Mouse (Mus musculus) thymus, adult 2 months (tissue): ENCODE measurements around the gene Ntn4.

ENCODE experiments used
- CTCF ChIP-seq: fragments of 200-500 bp; IDR thresholded peaks from 2 replicates; pipeline ENCODE4 v1.5.1; 2012; ENCODE audit warnings: mild to moderate bottlenecking, control low read depth, low read length, moderate library complexity, borderline replicate concordance; ENCODE audit not compliant: control insufficient read depth, poor library complexity, insufficient read depth; ENCODE audit errors: extremely low read depth
- POLR2A ChIP-seq: fragments of 200-500 bp; IDR thresholded peaks from 2 replicates; pipeline ENCODE4 v1.6.1; 2012; ENCODE audit warnings: mild to moderate bottlenecking, low read length, control low read depth, moderate library complexity; ENCODE audit not compliant: control insufficient read depth, poor library complexity, insufficient read depth; ENCODE audit errors: extremely low read depth

DNA sequence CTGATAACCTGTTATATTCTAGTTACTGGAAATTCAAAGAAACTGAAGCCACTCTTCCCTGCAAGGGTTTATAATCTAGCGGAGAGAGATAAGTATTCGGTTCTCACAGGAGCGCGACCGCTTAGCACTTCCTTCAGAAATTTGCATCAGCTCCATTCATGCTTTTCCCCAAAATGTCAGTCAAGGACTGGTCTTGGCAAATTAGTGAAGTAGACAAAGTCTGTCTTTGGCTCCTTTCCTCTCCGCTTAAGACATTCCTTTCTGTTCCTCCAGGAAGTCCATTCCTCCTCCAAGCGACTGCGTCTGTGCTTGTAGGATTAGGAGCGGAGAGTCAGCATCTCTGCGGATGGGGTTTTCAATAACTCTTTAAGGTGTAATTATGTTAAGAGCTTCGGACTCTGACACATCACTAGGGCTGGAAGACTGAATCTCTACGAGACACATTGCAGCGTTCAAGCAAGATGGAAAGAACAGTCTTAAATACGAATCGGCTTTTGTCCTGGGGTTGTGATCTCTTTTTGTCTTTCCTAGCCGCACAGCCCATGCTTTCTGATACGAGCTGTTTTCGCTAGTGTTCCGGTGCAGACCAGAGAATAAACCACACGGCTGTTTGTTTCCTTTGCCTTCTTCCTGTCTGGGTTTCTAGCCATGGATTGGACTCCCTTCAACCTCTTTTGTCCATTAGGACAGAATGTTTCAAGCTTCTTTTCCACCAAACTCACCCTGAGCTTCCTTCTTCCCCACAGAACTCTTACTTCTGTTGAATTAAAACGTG is 60.3 kb downstream of the Ntn4 start:
- TF ChIP-seq CTCF: no peak
- no peak for TF ChIP-seq POLR2A
